Mouse (Mus musculus) cerebellum, adult 2 months (tissue): ENCODE results near the gene S1pr5.

Experiments
- CTCF ChIP-seq: fragments of 200-500 bp; IDR thresholded peaks from 2 replicates; pipeline ENCODE4 v1.5.1; 2011; ENCODE audit warnings: low read depth, mild to moderate bottlenecking, control low read depth, low read length, moderate library complexity, borderline replicate concordance; ENCODE audit not compliant: insufficient read depth
- POLR2A ChIP-seq: fragments of 200-500 bp; IDR thresholded peaks from 2 replicates; pipeline ENCODE4 v1.6.1; 2011; ENCODE audit warnings: low read length, control low read depth, borderline replicate concordance; ENCODE audit not compliant: insufficient read depth

GRCm38 (mm10) chr9:21251116-21251735 lies 3.0 kb upstream of the S1pr5 start:
- no peak for TF ChIP-seq POLR2A
- TF ChIP-seq CTCF: no peak
